Mouse (Mus musculus) layer of hippocampus, adult 2 months (tissue): ENCODE data around the gene Rusc1. TPM values are rescaled to one million over a fixed set of nuclear protein-coding genes. Genes with fewer than 3 reads are reported as not detected.
A peak's percentile ranks its signal among the peaks of the same experiment; 100 is the strongest.
"Not testable (repeated sequence)": the region's sequence is repeated elsewhere in the genome, so short reads cannot be mapped to it uniquely, and the experiment has no call there.

Experiments
- DNase-seq, 2 experiments: peaks; one replicate each; pipeline ENCODE4 v3.0.0; 2022; ENCODE audit warnings: low spot score in 2 of 2
- H3K27ac ChIP-seq: fragments of 200-600 bp; 2 replicates; pipeline ENCODE4 v1.8.1; 2022
- H3K4me3 ChIP-seq: fragments of 200-600 bp; 2 replicates; pipeline ENCODE4 v1.8.1; 2022; ENCODE audit warnings: mild to moderate bottlenecking
- CTCF ChIP-seq: fragments of 200-600 bp; conservative IDR thresholded peaks from 2 replicates; pipeline ENCODE4 v1.8.1; 2022; ENCODE audit warnings: antibody characterized with exemption, mild to moderate bottlenecking, moderate library complexity
- total RNA-seq, 2 experiments: library from RNA; stranded (reverse); gene quantifications; 2 replicates each; pipeline ENCODE4 v1.2.3; 2021

Rusc1 gene
- total RNA-seq, 2 experiments from 2014 or later: 136 to 139 TPM

- peak overlapping the region; percentile 86 for H3K4me3 ChIP-seq
- TF ChIP-seq CTCF: no peak
These were observed 3.1 kb downstream of the Rusc1 start for GRCm38 (mm10) chr3:89089882-89090591.

GRCm38 (mm10) chr3:89088974-89089373 is 4.1 kb downstream of the Rusc1 start:
- peak overlapping the region; percentile 86 for H3K4me3 ChIP-seq
- DNase-seq: no peak
- no peak overlapping the region for H3K27ac ChIP-seq
- TF ChIP-seq CTCF: no peak

More at GRCm38 (mm10) chr3:89089882-89090591, 3.1 kb downstream of the Rusc1 start:
- DNase-seq: peak; percentile 84 to 92
- peak overlapping the region; percentile 88 for H3K27ac ChIP-seq

DNA sequence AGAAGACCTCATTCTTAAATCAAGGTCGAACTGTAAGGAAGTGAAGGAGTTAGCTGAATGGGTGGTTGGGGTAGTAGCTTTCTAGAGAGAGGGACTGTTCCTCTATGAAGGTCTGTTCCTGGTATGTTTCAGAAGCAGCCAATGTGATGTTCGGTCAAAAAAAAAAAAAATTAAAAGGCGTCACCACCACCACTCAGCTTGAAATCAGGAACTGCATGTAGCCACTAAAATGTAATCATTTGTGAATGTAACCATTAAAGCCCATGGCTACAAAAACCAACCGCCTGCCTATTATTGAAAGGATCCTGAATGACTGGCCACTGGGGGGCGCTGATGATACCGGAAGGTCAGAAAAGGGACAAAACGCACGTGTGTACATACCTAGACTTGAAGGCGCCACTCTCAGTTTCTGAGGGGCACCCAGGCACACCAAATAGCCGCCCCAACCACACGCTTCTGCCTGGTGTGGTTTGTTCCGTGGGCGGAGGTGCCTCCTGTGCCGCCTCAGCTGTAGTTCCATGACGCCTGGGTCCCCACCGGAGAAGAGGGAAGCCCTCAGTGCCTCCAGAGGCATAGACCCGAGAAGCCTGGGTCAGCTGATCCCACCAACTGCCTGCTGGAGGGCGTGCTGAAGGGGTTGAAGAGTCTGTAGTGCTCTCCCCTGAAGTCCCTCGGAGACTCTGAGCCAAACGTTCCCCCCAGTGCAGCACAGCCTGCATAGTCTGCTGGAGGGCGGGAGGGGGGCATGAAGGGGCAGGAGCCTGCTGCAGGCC is 5.6 kb downstream of the Rusc1 start:
- Histone ChIP-seq H3K27ac (no peak overlapping the region), H3K4me3 (no peak overlapping the region; the same call in 1 of the 2 replicates)
- DNase-seq: peak; percentile 63 to 86
- peak; percentile 92 for TF ChIP-seq CTCF

DNA sequence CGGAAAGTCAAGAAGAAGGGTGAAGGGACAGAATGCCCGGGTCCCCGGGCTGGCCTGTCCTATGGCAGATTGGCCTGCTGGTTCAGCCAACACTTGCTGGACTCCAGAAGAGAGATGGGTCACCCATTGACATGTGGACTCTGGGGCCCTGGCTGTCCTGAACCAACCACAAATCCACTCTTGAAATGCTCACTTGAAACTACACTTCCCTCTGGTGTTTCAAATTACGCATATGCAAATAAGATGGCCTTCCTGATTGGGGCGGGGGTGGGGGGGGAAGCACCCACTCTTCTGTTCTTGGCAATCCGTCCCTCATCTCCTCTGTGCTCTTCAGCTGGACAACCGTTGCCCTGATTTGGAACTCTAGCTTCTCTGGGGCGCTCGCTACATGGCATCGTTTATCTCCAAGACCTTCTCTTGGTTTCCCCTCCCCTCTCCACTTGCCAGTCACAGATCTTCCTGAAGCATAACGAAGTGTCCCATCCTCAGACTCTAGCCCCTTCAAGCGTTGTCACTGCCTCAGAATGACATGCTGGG is 8.4 kb downstream of the Rusc1 start:
- H3K27ac ChIP-seq: no peak overlapping the region
- DNase-seq: no peak
- no peak overlapping the region for H3K4me3 ChIP-seq
- no peak for TF ChIP-seq CTCF

GRCm38 (mm10) chr3:89084133-89084532 is 9.0 kb downstream of the Rusc1 start:
- Histone ChIP-seq H3K27ac (no peak overlapping the region; the same call in 1 of the 2 replicates), H3K4me3 (no peak overlapping the region)
- no peak for DNase-seq
- no peak for TF ChIP-seq CTCF

DNA sequence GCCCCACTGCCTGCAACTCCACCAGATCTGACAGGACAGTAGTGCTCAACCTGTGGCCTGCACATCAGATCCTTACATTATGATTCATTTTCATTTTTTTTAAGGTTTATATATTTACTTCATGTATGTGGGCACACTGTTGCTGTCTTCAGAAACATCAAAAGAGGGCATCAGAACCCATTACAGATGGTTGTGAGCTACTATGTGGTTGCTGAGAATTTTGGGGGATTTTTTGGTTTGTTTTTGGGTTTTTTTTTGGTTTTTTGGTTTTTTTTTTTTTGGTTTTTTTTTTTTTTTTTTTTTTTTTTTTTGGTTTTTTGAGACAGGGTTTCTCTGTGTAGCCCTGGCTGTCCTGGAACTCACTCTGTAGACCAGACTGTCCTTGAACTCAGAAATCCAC is 10.8 kb downstream of the Rusc1 start:
- DNase-seq, H3K27ac ChIP-seq, H3K4me3 ChIP-seq: not testable (repeated sequence)

DNA sequence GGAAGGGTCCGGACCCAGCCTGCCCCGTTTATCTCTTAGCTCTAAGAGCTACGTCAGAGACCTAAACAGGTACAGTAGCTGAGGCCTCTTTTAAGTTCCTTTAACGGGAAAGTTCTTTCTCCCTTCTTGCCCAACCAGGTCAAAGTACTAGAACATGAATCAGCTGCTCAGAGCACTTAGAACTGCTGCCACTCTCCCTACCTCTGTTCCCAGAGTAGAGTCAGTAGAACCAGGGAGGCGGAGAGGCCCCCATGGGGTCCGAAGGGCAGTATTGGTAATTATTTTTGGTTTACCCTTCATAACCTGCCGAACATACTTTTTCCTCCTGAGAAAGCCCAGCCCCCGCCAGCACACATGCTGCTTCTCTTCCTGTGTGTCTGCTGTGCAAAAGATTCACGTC is 15.7 kb downstream of the Rusc1 start:
- TF ChIP-seq CTCF: no peak

DNA sequence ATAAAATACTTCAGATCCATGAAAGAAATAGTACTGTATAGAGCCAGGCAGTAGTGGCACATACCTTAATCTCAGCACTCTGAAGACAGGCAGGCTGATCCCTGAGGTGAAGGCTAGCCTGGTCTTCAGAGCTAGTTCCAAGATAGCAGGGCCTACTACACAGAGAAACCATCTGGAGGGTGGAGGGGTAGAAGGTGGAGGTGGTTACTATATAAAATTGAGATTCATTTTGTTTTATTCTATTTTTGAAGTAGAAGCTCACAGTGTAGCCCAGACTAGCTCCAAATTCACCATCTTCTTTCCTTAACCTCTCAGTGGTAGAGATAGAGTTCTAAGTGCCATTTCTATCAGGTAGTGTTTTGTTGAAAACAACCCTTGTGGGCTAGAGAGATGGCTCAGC is 25.8 kb downstream of the Rusc1 start:
- H3K27ac ChIP-seq: peak overlapping the region; percentile 28; the same call in 1 of the 2 replicates
- no peak for TF ChIP-seq CTCF
- H3K4me3 ChIP-seq: no peak overlapping the region
- DNase-seq: no peak

More for the DNA sequence above, 15.7 kb downstream of the Rusc1 start:
- no peak overlapping the region for H3K4me3 ChIP-seq
- no peak for DNase-seq
- no peak overlapping the region for H3K27ac ChIP-seq

GRCm38 (mm10) chr3:89061696-89062095 is 31.4 kb downstream of the Rusc1 start:
- Histone ChIP-seq H3K4me3 (no peak overlapping the region), H3K27ac (no peak overlapping the region)
- no peak for TF ChIP-seq CTCF
- DNase-seq: no peak

GRCm38 (mm10) chr3:89058783-89059182 is 34.3 kb downstream of the Rusc1 start:
- Histone ChIP-seq H3K4me3 (no peak overlapping the region), H3K27ac (no peak overlapping the region)
- peak; percentile 73 for TF ChIP-seq CTCF
- peak in 1 of 2 experiments; percentile 25 for DNase-seq

GRCm38 (mm10) chr3:89058361-89058760 is 34.8 kb downstream of the Rusc1 start:
- no peak overlapping the region for H3K4me3 ChIP-seq
- no peak for TF ChIP-seq CTCF
- no peak overlapping the region for H3K27ac ChIP-seq
- peak in 1 of 2 experiments; percentile 13 for DNase-seq

GRCm38 (mm10) chr3:89043359-89043758 is 49.8 kb downstream of the Rusc1 start:
- no peak overlapping the region for H3K4me3 ChIP-seq
- TF ChIP-seq CTCF: no peak
- no peak overlapping the region for H3K27ac ChIP-seq
- DNase-seq: no peak

Other genes starting within 250 kb of the Rusc1 start
- 10 to 100 TPM; 22.5 to 25.0 TPM for gene Msto1, start 179.3 kb downstream of the Rusc1 start, total RNA-seq
- gene Ash1l, start 142.7 kb downstream of the Rusc1 start, total RNA-seq: 10 to 100 TPM; 88.9 to 94.5 TPM
- 100 to 1,000 TPM; 107 to 108 TPM for gene Dap3, start 142.1 kb downstream of the Rusc1 start, total RNA-seq
- under 1 TPM in 1 of 2 experiments, not detected in 1; 0.18 TPM for gene Gm43738, start 7.8 kb upstream of the Rusc1 start, total RNA-seq
- 10 to 100 TPM; 72.5 to 78.4 TPM for gene Fdps, start 8.6 kb upstream of the Rusc1 start, total RNA-seq
- gene Pklr, start 42.8 kb upstream of the Rusc1 start, total RNA-seq: not detected
- 10 to 100 TPM; 10.2 to 13.3 TPM for gene Hcn3, start 66.9 kb upstream of the Rusc1 start, total RNA-seq
- 10 to 100 TPM; 47.8 to 56.1 TPM for gene Clk2, start 71.5 kb upstream of the Rusc1 start, total RNA-seq
- gene Scamp3, start 84.2 kb upstream of the Rusc1 start, total RNA-seq: 10 to 100 TPM; 67.1 to 69.0 TPM
- 10 to 100 TPM; 61.6 to 61.7 TPM for gene Fam189b, start 89.8 kb upstream of the Rusc1 start, total RNA-seq
- gene Gba, start 109.6 kb upstream of the Rusc1 start, total RNA-seq: 10 to 100 TPM; 55.7 to 67.9 TPM
- gene Thbs3, start 121.9 kb upstream of the Rusc1 start, total RNA-seq: 10 to 100 TPM; 42.6 to 43.8 TPM
- 100 to 1,000 TPM; 100 to 102 TPM for gene Mtx1, start 133.8 kb upstream of the Rusc1 start, total RNA-seq
- 1 to 10 TPM in 1 of 2 experiments, under 1 TPM in 1; 0.31 to 1.3 TPM for gene Muc1, start 135.7 kb upstream of the Rusc1 start, total RNA-seq
- 10 to 100 TPM; 75.8 to 80.5 TPM for gene Krtcap2, start 152.7 kb upstream of the Rusc1 start, total RNA-seq
- gene Trim46, start 153.0 kb upstream of the Rusc1 start, total RNA-seq: 10 to 100 TPM; 89.1 to 92.8 TPM
- 10 to 100 TPM; 51.2 to 61.0 TPM for gene Dpm3, start 166.0 kb upstream of the Rusc1 start, total RNA-seq
- gene Slc50a1, start 177.3 kb upstream of the Rusc1 start, total RNA-seq: 10 to 100 TPM; 46.3 to 58.9 TPM
- 1 to 10 TPM; 7.6 to 7.9 TPM for gene Efna1, start 187.8 kb upstream of the Rusc1 start, total RNA-seq
- 10 to 100 TPM; 65.5 to 76.3 TPM for gene Efna3, start 229.7 kb upstream of the Rusc1 start, total RNA-seq
- gene Efna4, start 244.7 kb upstream of the Rusc1 start, total RNA-seq: under 1 TPM; 0.61 to 0.96 TPM